Mouse (Mus musculus) erythroblast, embryonic 14.5 days (primary cell): ENCODE data around the gene Sirt4. TPM values are rescaled to one million over a fixed set of nuclear protein-coding genes. Genes with fewer than 3 reads are reported as not detected.
"Not testable (repeated sequence)": the region's sequence is repeated elsewhere in the genome, so short reads cannot be mapped to it uniquely, and the experiment has no call there.

ENCODE experiments used
- H3K27me3 ChIP-seq: 2 replicates; pipeline ENCODE4 v1.6.1; 2012; ENCODE audit warnings: inconsistent platforms; ENCODE audit not compliant: control insufficient read depth
- H3K36me3 ChIP-seq: 2 replicates; pipeline ENCODE4 v1.6.1; 2012; ENCODE audit warnings: mild to moderate bottlenecking, inconsistent platforms; ENCODE audit not compliant: control insufficient read depth
- H3K4me1 ChIP-seq: 2 replicates; pipeline ENCODE4 v1.6.1; 2012; ENCODE audit warnings: inconsistent platforms; ENCODE audit not compliant: control insufficient read depth
- H3K4me3 ChIP-seq: replicated peaks from 2 replicates; pipeline ENCODE3; 2012; ENCODE audit warnings: moderate library complexity, mild to moderate bottlenecking, inconsistent platforms
- H3K9me3 ChIP-seq: 2 replicates; pipeline ENCODE4 v1.6.1; 2012; ENCODE audit warnings: low read length, inconsistent platforms, mixed read lengths; ENCODE audit not compliant: control insufficient read depth
- GATA1 ChIP-seq: IDR thresholded peaks from 2 replicates; pipeline ENCODE4 v1.6.1; 2012; ENCODE audit warnings: low read length, inconsistent platforms, mixed read lengths
- TAL1 ChIP-seq: IDR thresholded peaks from 3 replicates; pipeline ENCODE4 v1.6.1; 2012; ENCODE audit warnings: low read length, inconsistent platforms, mixed read lengths
- polyA plus RNA-seq: library from polyadenylated mRNA; stranded (reverse); fragments of >175 nt; gene quantifications from 2 replicates; pipeline ENCODE4 v1.2.3, GENCODE M21; 2012

Sirt4 gene
- polyA plus RNA-seq, 1 experiment = 0.23 TPM

DNA sequence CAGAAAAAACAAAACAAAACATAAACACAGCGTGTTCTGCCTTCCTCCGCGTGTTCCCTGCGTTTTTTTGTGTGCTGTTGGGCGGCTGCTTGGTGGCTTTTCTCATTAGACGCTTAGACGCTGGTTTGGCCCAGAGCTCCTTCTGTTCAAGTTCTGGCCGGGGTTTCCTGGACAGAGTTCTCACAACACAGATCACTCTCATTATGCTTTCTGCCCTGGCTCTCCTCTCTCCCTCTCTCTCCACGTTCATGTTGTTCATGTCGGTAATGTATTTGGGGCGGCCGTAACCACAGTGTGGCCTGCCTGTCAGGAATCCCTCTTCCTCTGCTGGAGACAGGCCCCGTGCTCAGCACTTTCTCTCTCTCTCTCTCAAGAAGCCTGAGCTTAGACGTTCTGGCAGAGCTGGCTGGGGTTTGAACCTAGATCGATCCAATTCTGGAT is 24.8 kb upstream of the Sirt4 start:
- no peak for TF ChIP-seq TAL1
- TF ChIP-seq GATA1 = no peak
- Histone ChIP-seq H3K4me1 (peaks cover 30% of the 10 kb centered on the region), H3K4me3 (no peak overlapping the region), H3K36me3 (no peaks in the 10 kb centered on the region), H3K27me3 (peaks cover 24% of the 10 kb centered on the region), H3K9me3 (peaks cover 2% of the 10 kb centered on the region)

DNA sequence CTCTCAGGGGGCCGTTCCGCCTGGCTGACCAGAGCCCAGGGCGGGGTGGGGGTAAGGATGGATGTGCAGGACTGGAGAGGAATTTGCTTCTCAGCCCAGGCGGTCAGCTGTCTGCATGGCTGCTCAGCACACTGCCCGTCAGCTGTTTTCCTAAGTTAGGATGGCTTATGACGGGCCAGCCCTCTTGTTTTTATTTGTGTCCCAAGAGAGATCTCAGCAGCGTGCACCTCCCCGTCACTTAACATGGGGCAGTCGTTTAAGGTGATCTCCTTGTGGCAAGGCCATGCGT is 24.3 kb upstream of the Sirt4 start:
- no peak for TF ChIP-seq GATA1
- TF ChIP-seq TAL1 = no peak
- Histone ChIP-seq H3K4me3 (no peak overlapping the region), H3K36me3 (no peaks in the 10 kb centered on the region), H3K4me1 (peaks cover 30% of the 10 kb centered on the region), H3K9me3 (peaks cover 4% of the 10 kb centered on the region), H3K27me3 (peaks cover 26% of the 10 kb centered on the region)

DNA sequence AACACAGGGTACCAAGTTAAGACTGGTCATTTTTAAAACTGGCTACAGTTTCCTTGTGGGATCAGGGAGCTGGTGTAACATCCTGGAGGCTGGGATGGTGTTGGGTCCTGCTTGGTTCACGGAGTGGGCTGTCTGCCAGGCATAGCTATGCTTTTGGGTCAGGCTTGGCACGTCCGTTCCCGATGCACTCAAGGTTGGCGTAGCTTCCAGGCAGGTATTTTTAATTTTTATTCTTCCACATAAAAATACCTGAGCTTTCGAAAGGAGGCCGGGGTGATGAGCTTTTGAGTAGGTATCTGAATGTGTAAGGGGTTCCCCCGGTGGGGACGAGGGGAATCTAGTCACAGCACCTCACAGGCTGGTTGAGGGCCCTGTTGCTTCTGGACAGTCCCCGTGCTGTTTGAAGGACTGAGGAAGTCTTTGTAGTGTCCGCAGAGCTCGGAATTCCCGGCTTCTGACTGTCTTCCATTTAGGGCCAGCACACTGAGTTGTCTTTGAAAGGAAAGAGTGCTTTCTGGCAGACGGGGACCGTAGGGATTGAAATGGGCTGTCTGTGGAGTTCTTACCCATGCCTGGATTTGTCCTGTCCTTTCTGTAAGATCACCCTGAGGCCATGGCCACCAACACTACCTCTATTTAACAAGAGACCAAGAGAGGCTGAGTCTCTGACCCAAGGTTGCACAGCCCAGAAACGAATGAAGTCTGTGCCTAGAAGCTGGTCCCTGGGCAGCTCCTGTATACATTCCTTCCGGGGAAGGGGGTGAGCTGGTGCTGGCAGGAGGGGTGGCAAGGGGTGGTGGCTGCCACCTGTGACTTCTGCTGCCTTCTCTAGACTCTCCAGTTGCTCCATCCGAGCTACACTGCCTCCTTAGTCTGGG is 23.7 kb upstream of the Sirt4 start:
- H3K4me3 ChIP-seq = peak overlapping the region; percentile 83
- H3K4me1 ChIP-seq = peaks cover 30% of the 10 kb centered on the region
- TF ChIP-seq TAL1 (no peak), GATA1 (no peak)
- H3K9me3 ChIP-seq = peaks cover 4% of the 10 kb centered on the region
- H3K36me3 ChIP-seq = no peaks in the 10 kb centered on the region
- H3K27me3 ChIP-seq = peaks cover 29% of the 10 kb centered on the region

DNA sequence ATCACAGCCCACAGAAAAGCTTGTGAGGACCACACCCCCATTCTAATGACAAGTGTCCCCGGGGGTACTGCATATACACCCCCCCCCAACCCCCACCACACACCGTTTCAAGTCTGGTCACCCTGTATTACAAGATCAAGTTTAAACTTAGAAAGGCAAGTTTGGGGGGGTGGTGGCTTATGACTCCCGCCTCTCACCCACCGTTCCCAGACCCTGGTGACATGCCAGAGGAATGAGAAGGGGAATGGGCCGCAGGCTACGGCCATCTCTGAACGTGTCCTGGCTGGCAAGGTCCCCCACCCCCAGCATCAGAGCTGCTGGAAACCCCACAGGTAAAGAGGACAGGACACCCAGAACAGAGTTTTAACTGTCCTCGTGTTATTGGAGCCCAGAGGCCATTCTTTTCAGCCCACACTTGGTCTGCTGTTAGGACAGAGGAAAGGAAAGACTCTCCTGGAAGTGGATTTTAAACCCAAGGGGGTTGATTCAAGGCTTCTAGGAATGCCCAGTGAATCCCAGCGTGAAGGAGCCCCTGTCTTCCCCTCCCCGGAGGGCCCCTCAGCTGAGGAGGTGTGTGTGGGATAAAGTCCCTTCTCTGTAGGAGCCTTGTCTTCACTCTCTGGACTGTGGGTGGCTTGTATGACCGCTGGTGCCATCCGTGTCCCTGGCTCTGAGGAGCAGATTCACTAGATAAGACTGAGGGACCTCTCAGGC is 22.9 kb upstream of the Sirt4 start:
- H3K4me1 ChIP-seq = peaks cover 30% of the 10 kb centered on the region

DNA sequence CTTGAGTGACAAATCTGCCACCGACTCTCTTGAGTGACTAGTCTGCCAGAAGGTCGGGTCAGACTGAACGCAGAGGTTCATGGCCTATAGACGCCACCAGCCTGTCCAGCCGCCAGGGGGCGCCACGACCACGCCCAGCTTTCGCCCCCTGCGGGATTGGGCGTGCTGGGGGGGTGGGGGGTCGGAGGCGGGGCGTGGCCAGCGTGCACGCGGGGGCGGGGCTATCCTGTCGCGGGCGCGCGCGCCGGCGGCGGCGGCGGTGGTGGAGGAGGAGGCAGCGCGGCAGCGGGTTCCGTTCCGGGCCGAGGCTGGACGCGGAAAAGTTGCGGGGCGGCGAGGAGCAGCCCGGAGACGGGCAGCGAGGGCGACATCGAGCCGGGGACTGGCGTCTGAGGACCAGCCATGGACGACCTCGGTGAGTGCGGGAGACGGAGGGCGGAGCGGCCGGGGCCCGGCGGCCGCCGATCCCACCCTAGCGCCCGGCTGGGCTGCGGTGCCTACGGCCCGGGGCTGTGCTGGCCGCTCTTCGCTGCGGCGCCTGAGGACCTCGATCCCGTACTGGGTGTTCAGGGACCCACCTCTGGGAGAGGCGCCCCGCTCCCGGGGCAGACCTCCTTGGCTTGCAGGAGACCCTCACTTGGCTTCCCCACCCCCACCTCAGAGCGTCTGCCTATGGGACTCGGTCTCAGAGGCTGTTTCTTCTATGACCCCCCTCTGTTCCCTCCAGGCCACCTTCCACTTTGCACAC is 22.1 kb upstream of the Sirt4 start, which contains the start of gene Pxn:
Pxn (plus strand) TSS at position 223 of the 748 bp plus-strand sequence.
- peak within 1 kb of the TSS; percentile 83 for H3K4me3 ChIP-seq
- peaks cover 30% of the 10 kb centered on the region for H3K4me1 ChIP-seq
- H3K27me3 ChIP-seq = peaks cover 39% of the 10 kb centered on the region
- no peaks in the 10 kb centered on the region for H3K36me3 ChIP-seq
- no peak for TF ChIP-seq TAL1
- no peak for TF ChIP-seq GATA1
- peaks cover 4% of the 10 kb centered on the region for H3K9me3 ChIP-seq

More for the DNA sequence above, 22.9 kb upstream of the Sirt4 start:
- H3K36me3 ChIP-seq = no peaks in the 10 kb centered on the region
- peaks cover 34% of the 10 kb centered on the region for H3K27me3 ChIP-seq
- peak overlapping the region; percentile 83 for H3K4me3 ChIP-seq
- TF ChIP-seq GATA1 (no peak), TAL1 (no peak)
- H3K9me3 ChIP-seq = peaks cover 4% of the 10 kb centered on the region

DNA sequence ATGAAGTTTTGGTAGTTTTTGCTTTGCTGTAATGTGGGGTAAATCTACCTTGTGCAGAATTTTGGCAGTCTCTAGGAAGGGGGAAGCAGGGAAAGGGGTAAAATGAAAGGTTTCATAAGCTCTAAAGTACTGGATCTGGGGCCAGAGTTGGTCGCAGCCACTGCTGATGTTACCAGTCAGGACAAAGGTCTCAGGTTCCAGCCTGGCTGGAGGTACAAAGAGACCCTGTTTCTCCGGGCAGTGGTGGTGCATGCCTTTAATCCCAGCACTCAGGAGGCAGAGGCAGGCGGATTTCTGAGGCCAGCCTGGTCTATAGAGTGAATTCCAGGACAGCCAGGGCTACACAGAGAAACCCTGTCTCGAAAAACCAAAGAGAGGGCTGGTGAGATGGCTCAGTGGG is 21.1 kb upstream of the Sirt4 start:
- H3K4me1 ChIP-seq = peaks cover 30% of the 10 kb centered on the region
- not testable (repeated sequence) for H3K4me3 ChIP-seq, H3K36me3 ChIP-seq, H3K9me3 ChIP-seq
- H3K27me3 ChIP-seq = peaks cover 44% of the 10 kb centered on the region

DNA sequence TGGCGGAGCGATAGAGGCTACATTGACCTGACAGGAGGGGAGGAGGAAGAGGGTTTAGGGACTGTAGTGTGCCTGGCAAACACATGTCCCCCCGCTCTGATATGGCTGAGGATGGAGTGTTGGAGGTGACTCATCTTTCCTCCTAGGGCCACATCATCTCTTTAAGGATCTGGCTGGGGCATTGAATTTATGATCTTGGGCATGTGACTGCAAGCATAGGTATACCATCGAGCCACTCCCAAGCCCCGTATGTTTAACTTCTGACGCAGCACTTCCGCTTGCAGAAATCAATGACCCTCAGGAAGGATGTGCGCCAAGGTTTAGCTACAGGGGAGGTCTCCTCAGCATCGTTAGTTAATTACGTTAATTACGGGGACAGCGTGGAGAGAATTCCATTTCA is 18.5 kb upstream of the Sirt4 start:
- peaks cover 4% of the 10 kb centered on the region for H3K9me3 ChIP-seq
- H3K27me3 ChIP-seq = peaks cover 42% of the 10 kb centered on the region
- H3K4me3 ChIP-seq = no peak overlapping the region
- peaks cover 36% of the 10 kb centered on the region for H3K4me1 ChIP-seq
- TF ChIP-seq TAL1 (no peak), GATA1 (no peak)
- H3K36me3 ChIP-seq = no peaks in the 10 kb centered on the region

DNA sequence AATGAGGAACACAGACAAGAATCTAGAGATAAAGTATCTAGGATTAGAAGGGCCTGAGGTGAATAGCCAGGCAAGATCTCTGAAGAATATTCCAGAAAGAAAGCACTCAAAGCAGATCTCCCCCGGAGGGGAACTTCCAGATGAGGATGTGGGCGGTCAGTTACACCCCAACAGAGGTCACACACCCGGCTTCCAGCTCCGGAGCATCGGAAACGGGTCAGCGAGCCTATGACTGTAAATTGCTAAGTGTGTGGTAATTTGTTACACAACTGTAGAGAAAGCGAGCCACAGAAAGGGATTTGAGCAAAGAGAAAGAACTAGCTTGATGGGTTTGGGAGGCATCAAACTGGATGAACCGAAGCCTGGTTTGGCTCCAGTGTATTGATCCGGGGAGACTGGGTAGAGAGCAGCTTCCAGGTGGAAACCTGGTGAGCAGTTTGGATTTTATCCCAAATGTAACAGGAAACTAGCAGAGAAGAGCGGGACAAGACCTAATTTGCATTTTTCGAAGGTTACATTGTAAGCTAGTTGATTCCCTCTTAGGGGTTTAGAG is 15.9 kb upstream of the Sirt4 start:
- H3K4me1 ChIP-seq = peaks cover 24% of the 10 kb centered on the region
- peaks cover 4% of the 10 kb centered on the region for H3K9me3 ChIP-seq
- H3K36me3 ChIP-seq = no peaks in the 10 kb centered on the region
- H3K4me3 ChIP-seq = no peak overlapping the region
- H3K27me3 ChIP-seq = peaks cover 26% of the 10 kb centered on the region
- TF ChIP-seq TAL1 (no peak), GATA1 (no peak)
